Mouse (Mus musculus) embryo, embryonic 9.5 days (tissue): ENCODE measurements around the gene Btg4.

Source experiments
- DNase-seq: peaks from one replicate; pipeline ENCODE4 v3.0.0-alpha.2; 2017; ENCODE audit errors: extremely low spot score

The Btg4 gene

DNA sequence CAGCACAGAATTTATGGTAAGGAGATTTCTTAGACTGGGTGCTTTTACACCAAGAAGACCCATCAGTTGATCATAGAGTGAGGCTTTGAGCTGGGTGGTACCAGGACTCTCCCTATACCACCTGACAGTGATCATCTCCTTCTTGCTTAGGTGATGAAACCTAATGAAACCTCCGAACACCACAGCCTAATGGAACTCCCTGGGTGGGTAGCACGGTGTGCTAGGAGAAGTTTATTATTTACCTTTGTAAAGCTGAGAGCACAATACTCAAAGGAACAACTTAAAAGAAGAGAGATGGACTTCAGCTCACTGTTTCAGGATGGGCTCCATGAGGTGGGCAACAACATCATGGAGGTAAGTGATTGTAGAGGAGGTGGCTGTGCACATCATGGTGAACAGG lies at the start of gene Btg4:
Btg4 (plus strand) TSS at position 301 of the 400 bp plus-strand sequence.
- DNase-seq: no peak

DNA sequence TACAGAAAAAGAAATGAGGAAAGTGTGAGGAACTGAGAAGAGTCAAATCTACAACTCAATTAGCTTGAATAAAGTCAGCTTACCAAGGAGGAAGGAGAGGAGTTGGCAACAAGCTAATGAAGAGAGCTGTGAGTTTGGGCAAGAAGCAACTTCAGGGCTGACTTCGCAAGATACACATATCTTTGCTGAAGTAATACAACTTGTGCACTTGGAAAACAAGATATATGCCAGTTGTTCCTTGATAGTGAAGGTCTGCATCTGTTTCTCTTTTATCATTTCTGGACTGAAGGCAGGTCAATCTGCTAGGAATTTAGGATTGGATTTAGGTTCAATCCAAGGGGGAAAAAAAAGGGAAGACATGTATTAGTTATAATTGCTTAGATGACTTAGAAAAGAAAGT lies 47.1 kb upstream of the Btg4 start:
- no peak for DNase-seq

DNA sequence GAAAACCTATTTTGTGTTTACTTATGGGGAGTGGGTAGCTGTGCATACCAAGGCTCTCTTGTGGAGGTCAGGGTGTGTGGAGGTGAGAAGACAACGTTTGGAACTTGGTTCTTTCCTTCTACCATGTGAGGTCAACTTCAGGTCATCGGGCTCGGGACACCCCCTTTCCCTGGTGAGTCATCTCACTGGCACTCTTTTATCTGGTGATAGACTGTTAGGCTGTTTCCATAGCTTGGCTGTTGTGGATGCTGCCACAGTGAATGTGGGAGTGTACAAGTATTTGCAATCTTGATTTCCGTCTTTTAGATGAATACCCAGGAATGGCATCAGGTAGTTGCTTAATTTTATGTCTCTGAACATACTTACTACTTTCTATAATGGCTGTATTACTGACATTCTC lies 45.0 kb upstream of the Btg4 start:
- no peak for DNase-seq

DNA sequence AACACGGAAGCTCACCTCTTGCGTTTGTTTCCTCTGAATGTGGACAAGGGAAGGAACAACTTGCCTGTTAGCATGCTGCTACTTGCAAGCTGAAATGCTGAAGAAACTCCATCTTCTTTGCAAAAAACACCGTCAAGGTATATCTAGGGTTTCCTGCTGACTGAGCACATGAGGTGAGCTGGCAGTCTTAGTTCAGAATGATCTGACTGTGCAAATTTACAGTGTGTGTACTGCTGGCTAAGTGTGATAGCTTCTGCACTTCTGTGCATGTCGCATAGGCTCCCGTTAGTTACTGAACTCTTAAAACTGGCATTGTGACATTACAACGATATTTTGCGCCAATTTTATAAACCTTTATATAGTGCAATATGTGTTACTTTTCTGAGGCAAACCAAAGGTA lies 41.0 kb upstream of the Btg4 start:
- DNase-seq: no peak

DNA sequence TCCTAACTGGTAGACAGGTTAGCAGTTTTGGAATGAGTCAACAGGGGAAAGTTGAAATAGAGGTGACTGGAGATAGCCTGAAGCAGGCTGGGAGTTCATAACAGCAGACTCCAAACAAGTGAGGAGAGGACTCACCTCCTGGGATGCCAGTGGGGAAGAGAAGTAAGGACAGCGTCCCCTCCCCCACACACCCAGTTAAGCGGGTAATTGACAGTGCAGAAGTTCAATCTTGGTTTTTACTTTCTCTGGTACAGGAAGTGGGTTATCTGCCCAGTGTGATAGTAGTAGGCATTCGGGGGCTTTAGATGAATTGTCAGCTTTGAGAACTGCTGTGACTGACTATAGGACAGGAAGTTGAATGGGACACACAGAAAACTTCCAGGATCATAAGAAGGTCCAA lies 40.4 kb upstream of the Btg4 start:
- no peak for DNase-seq

DNA sequence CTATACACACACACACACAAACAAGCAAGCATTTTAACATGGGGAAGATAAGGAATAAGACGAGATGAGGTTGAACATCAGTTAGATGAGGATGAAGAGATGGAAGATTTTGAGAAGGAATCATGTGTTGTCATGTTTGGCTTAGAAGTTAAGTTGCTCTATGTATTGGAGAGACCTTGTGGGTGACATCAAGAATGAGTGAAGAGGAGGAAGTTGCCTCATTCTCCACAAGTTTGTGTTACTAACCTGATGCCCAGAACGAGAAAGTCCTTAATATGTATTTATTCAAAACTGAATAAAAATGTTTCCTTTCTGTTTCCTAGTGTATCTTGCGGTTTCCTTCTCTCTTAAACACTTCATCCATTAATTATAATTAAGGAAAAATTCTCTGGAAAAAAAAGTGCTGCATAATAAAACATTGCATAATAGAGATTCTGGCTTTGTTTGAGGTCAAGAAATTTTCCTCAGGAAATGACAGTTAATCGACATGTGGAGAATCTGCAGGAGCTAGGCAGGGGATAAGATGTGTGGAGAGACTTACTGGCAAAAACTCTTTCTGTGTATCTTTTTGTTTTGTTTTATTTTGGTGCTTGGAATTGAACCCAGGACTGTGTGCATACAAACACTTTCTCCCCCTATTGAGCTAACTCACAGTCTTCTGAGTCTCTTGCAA lies 39.4 kb upstream of the Btg4 start:
- no peak for DNase-seq

DNA sequence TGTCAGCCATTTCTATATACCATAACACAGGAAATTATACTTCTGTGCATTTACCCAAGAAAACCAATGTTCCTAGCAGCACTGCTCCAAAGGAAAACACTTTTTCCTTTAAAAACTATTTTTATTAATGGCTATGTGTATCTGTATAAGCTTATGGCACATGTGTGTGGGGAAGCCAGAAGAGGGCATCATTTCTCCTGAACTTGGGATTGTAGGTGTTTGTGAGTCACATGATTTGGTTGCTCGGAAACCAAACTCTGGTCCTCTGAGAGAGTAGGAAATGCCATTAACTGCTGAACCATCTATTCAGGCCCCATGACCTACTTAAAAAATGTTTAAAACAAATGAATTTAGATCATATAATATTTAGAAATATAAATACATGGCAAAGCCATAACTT lies 33.7 kb upstream of the Btg4 start:
- DNase-seq: no peak

DNA sequence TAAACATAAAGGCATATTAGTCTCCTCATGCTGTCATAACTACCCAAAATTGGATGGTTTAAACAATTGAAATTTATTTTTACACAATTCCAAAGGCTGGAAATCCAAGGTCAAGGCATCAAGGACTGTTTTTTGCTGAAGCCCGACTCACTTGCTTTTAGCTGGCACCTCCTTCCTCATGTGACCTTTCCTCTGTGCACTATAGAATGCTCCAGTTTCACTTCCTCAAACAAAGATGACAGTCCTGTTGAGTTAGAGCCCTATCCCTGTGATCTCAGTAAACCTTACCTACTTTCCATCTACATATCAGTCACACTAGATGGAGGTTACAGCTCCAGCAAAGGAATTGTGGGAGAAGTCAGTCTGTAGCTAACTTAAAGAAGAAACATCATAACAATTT lies 30.6 kb upstream of the Btg4 start:
- no peak for DNase-seq

DNA sequence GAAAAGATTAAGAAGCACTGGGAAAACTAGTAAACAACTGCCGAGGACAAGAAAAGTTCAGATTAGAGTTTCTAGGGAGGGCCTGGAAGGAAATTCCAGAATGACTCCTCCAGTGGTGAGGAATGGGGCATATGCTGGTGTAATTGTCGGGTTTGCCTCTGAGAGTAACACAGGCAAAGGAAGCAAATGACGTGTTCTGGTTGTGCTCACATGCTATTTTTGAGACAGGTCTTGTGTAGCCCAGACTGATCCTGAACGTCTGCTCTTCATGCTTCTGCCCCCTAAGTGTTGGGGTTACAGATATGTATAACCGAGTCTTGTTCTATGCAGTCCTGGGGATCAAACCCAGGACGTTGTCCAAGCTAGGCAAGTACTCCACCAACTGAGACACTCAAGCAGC lies 29.1 kb upstream of the Btg4 start:
- DNase-seq: no peak

DNA sequence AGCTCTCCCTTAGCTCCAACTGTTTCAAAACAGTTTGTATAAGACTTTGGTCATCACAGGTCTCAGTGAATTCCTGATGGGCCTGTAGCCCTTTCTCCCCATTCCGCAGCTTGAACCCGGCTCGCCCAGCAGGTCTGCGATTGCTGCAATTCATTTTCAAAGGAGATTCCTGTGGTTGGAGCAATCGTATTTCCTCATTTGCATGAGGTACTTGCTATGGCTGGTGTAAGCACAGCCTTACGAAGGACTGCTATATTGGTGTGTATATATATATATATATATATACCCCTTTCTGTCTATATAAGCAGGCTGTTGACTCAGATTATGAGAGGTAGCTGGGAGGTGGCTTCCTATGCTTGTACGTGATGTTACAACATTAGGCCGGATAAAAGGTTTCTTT lies 28.4 kb upstream of the Btg4 start:
- DNase-seq: no peak

DNA sequence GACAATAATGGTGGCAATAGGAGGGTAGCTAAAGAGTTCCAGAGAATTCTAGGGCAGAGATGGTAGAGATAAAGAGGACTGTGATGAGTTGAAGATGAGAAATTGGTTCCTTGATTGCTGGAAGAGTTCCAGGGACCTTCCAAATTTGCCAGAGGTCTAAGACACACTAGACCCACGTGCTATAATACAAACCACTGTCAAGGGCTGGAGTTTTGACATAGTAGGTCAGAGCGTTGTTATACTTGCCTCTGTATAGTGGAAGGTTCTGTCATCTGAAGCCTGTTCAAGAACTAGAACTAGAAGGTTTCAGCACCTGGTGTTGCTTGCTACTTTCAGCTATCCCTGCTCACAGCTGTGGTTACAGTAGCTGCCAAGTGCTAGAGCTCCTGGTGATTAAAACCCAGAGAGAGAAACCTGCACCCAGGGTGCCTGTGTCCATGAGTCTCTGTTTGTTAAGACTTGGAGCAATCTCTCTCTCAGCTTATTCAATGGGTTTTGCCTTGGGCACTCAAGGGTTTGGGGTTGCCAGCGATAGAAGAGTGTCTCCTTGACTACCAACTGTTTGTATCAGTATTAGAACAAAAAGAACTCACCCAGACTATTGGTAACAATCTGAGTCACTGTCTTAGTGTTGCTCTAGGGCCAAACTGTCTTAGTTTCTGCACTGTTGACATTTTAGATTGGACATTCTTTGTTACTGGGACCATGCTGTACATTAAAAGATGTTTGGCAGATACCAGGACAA lies 27.7 kb upstream of the Btg4 start:
- no peak for DNase-seq

DNA sequence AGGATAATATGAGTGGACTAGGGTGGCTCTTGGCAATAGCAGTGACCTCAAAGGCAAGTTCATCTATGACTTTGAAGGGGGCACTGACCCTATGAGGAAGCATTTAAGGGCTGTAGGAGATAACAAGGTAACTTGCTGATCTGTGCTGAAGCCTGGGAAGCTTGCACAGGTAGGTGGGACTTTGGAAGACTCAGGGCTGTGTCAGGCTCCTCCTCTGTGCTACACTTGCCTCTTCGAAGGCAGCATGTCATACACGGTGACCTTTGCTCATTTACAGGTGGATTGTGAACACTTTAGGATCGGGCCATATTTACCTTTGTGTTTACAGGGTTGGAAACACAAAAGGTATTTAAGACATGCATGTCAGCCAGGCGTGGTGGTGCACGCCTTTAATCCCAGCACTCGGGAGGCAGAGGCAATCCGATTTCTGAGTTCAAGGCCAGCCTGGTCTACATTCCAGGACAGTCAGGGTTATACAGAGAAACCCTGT lies 19.2 kb upstream of the Btg4 start:
- no peak for DNase-seq

DNA sequence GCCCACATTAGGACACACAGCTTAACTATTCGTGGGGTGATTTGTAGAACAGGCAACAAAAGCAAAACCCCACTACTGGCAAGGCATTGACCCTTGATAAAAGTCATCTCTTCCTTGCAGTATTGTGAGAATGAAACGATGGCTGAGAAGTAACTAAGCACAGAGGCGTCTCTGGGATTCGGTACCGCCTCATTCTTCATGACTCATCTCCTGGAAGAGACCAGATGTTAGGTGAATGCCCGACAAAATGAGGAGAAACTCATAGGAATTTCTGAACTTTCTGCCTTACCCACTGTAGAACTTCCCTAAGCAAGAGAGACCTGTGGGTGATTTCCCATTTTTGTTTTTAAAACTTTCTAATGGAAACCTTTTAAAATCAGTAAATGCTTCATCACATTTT lies 18.6 kb upstream of the Btg4 start:
- DNase-seq: no peak

DNA sequence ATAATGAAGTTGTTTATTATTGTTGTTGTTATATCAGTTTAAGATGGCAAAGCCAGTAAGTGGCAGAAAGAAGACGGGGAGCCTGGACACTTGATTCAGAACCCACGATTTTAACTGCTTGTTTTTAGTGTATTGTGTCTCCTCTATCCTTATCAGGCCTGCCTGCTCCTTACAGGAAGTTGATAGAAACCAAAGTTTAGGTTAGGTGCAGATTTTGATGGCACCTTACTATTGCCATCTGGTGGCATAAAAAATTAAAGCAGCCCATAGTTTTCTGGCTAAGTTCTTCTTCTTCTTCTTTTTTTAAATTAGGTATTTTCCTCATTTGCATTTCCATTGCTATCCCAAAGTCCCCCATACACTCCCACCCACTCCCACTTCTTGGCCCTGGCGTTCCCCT lies 8.5 kb upstream of the Btg4 start:
- DNase-seq: no peak

DNA sequence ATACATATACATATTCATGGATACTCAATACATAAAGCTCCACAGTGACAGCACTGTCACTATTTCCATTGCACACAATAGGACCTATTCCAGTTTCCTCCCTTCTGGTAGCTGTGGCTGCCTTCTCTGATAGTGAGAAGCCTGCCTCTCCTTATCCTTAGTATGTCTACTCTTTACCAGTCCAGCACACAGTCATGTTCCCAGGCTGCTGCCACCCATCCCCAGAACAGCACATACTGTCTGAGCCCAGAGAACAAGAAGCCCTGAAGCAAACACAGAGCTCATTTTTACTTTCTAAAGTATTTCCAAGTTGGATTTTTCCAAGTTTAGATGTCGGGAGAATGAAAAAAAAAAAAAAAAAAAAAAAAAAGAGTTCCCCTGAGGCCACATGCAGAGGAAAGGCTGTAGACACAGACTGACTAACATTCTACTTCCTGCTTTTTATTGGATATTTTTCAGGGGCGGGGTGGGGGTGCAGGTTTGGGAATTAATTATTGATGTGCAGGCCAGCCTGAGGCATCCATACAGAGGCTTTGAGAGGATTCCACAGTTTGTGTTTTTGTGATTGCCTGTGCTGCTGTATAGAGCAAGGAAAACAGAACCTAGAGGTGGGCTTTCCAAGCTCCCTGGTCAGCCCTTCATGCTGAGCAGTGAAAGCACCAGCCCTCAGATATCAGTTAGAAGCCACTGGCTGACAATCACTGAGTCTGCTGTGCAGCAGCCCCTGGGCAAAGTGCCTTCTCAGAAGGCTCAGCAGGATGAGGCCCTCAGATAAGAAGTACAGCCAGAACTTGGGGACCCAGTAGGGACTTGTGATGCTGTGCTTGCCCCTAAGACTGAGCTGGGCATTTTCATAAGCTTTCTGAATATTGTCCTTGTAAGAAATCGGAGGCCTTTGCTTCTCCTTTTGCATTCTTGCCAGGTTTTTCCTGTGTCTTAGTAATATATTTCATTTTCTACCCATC lies 4.1 kb upstream of the Btg4 start:
- DNase-seq: no peak

DNA sequence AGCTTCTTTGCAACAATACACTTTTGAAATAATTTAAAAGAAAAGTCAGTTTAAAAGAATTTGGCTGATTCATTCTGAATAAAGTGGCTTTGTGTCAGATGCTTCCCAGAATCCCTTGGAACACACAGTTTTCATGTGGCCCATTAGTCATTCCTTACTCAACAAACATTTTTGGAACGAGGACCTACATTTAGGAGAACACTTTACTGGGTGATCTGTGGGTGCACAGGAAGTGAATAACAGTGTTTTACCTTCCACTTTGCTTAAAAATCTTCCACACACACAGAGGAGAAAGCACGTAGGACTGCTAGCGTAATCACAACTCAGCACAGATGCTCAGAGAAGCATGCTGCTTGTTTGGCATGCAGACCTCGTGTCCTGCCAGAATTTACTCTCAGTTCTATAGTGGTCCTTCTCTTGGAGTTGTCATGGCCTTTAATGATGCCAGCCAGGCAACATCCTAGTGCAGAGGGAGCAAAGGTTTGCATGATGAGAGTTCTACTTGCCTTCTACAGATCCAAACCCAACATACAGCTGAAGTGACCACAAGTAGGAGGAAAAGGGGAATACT lies 1.7 kb upstream of the Btg4 start:
- no peak for DNase-seq

DNA sequence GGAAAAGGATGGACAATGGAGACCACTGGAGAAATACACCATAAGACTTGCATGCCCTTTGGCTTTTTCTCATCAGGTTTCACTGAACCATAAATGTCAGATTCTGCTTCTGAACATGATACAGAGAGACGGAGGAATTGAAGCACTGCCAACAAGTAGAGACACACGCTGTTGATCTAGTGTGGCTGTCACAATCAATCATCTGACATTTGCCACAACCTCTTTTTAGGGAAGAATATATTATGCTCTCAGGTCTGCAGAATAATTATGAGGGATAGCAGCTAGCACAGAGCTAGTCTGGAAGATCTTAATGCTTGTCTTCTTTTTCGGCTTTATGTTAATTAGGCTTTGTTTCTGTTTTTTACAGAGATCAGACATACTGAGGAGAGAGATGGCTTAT lies 7.5 kb downstream of the Btg4 start:
- no peak for DNase-seq

DNA sequence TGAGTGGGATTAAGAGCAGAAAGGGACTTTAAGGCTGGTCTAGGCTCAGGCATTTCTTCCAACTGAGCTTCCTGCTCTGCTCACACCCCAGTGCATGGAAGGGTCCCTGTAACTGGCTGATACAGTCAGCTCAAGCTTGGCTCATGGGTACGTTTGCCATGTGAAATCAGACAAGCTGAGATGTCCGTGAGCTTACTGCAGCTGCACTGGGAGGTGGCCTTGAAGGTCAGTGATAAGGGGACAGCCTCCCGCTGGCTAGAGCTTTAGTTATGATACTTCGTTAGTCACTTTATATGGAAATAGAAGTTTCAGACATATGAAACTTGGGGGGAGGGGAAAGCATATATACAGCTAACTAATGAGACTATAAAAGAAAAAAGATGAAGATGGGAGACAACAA lies 10.1 kb downstream of the Btg4 start:
- DNase-seq: no peak

DNA sequence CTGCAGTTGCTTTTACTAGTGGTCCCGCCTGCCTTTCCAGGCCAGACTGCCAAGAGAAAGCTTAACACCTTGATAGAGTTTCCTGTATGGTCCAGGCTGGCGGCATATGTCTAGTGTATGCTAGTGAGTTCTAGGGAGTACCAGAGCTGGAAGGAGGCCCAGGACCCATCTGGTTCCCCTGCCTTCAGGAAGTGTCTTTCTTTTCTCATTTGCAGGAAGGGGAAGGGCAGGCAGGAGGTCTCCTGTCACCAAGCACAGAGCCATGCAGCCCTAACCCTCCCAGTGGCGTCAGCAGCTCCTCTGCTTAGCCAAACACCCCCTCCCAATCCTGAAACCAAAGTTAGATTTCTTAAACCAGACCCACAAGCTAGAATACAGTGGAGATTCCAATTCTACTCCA lies 15.1 kb downstream of the Btg4 start:
- DNase-seq: peak; percentile 3

DNA sequence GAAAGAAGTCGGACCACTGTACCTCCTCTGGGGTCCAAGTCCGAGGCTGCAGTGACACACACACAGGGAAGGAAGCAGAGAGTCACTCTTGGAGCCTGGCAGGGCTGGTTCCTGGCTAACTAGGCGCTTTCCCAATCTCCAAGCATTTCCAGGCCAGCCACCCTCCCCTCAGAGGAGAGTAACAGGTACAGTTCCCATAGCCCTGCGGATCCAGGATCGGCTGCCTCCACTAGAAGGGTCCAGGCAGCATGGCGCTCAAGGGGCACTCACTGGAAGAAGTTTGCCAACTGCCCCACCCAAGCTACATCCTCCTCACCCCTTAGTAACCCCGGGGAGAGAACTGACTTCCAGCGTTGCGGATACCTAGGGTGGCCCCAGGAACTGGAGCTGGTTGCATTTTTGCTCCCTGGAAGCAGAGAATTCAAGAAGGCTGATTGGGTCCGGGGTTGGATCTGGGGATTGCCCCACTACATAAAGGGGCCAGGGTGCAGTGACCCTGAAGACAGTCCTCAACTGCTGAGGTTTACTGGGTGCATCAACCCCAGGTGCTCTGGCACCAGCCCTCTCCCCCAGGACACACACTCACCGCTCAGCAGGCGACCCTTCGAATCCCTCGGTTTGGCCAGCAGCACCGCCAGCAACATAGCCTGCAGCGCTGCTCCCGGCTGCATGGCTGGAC lies 15.7 kb downstream of the Btg4 start:
- peak; percentile 27 for DNase-seq

DNA sequence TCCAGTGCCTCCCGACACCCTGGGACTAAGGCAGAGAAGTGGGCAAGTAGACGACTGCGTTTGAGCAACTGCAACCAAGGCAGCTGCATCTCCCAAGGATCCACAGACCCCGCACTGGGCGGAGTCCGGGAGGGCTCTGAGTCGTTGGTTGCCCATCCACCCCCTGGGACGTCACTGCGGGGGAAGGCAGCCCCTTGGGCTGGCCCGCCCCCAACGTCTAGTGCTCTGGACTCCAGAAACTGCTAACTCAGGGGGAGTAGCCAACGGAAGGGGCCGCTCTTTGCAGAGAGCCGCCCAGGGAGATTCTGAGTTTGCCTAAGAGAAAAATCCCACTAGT lies 16.2 kb downstream of the Btg4 start, which contains the start of gene Layn:
Layn (minus strand) TSS at position 116 of the 337 bp plus-strand sequence.
- peak; percentile 86 for DNase-seq

DNA sequence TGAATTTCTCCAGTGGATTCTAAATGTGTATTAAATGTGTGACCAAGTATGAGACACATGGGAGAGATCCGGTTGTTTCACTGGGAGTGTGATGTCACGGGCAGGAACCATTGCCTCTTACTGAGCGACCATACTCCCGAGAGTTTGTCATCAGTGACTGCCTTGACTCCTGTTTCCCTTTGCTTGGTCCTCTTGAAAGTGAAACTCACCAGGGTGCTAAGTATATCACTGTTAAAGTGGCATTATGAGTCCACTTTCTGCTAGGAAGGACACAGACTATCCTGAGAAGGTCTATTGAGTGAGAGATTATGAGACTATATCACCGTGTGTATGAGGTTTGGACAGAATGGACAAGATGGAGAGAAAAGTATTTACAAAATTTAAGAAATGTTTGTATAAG lies 20.9 kb downstream of the Btg4 start:
- no peak for DNase-seq
